Mouse (Mus musculus) lung, adult 2 months (tissue): ENCODE measurements around the gene Kifap3. TPM values are rescaled to one million over a fixed set of nuclear protein-coding genes. Genes with fewer than 3 reads are reported as not detected.
"Not testable (repeated sequence)": the region's sequence is repeated elsewhere in the genome, so short reads cannot be mapped to it uniquely, and the experiment has no call there.

Experiments
- DNase-seq: peaks from one replicate; pipeline ENCODE4 v3.0.0; 2022
- H3K4me1 ChIP-seq: fragments of 200-500 bp; 2 replicates; pipeline ENCODE4 v1.6.1; 2011; ENCODE audit warnings: low read length; ENCODE audit not compliant: control insufficient read depth, insufficient read depth
- H3K4me3 ChIP-seq: fragments of 200-500 bp; replicated peaks from 2 replicates; pipeline ENCODE3; 2011; ENCODE audit warnings: low read depth, mild to moderate bottlenecking, control low read depth, low read length; ENCODE audit errors: extremely low read depth
- CTCF ChIP-seq: fragments of 200-500 bp; IDR thresholded peaks from 2 replicates; pipeline ENCODE4 v1.5.1; 2011; ENCODE audit warnings: mild to moderate bottlenecking, low read length, control low read depth; ENCODE audit not compliant: insufficient read depth
- POLR2A ChIP-seq: fragments of 200-500 bp; IDR thresholded peaks from 2 replicates; pipeline ENCODE4 v1.6.1; 2011; ENCODE audit warnings: low read depth, mild to moderate bottlenecking, control low read depth, low read length, borderline replicate concordance; ENCODE audit errors: extremely low read depth
- WGBS: fragments of 180-500 bp; shearing (Covaris S2); methylation state at CpG from one replicate; pipeline ENCODE4 v1.1.7; 2018; 5-methylcytosine and 5-hydroxymethylcytosine counted together
- polyA plus RNA-seq: library from polyadenylated mRNA; depleted of rRNA; stranded (reverse); fragments of >200 nt; gene quantifications from 2 replicates; pipeline ENCODE4 v1.2.3, GENCODE M21; 2012; rRNA removed

Kifap3 gene
- polyA plus RNA-seq: 4.9 and 7.0 TPM in 2 replicates

GRCm38 (mm10) chr1:163779336-163780115 lies at the start of gene Kifap3:
Gene Kifap3 (plus strand): TSS chr1:163779583.
- TF ChIP-seq CTCF: peak; percentile 64
- no peak for TF ChIP-seq POLR2A
- H3K4me3 ChIP-seq: peak within 1 kb of the TSS; percentile 96
- WGBS: 1% methylated on average over 47 of the region's 48 CpGs
- peaks cover 2% of the 10 kb centered on the region; the same call in 1 of the 2 replicates for H3K4me1 ChIP-seq
- DNase-seq: peak; percentile 94

GRCm38 (mm10) chr1:163731166-163731565 lies 48.2 kb upstream of the Kifap3 start:
- WGBS: 96% methylated on average over 10 of the region's 10 CpGs
- DNase-seq, H3K4me3 ChIP-seq, H3K4me1 ChIP-seq: not testable (repeated sequence)

- Histone ChIP-seq H3K4me3 (no peak overlapping the region), H3K4me1 (no peaks in the 10 kb centered on the region)
- WGBS: 73% methylated on average over 10 of the region's 10 CpGs
- no peak for DNase-seq
- TF ChIP-seq CTCF: no peak
- no peak for TF ChIP-seq POLR2A
Measured at GRCm38 (mm10) chr1:163736441-163737238, 42.7 kb upstream of the Kifap3 start.

- no peak overlapping the region for H3K4me3 ChIP-seq
- 49% methylated on average over 1 of the region's 1 CpGs for WGBS
- no peaks in the 10 kb centered on the region for H3K4me1 ChIP-seq
- DNase-seq: no peak
- TF ChIP-seq POLR2A (no peak), CTCF (no peak)
Measured at GRCm38 (mm10) chr1:163737239-163737533, 42.2 kb upstream of the Kifap3 start.

GRCm38 (mm10) chr1:163751360-163751992 lies 27.9 kb upstream of the Kifap3 start:
- TF ChIP-seq CTCF (no peak), POLR2A (no peak)
- H3K4me1 ChIP-seq: no peaks in the 10 kb centered on the region
- no peak for DNase-seq
- H3K4me3 ChIP-seq: no peak overlapping the region
- 62% methylated on average over 4 of the region's 4 CpGs for WGBS

GRCm38 (mm10) chr1:163757462-163758207 lies 21.7 kb upstream of the Kifap3 start:
- no peak for DNase-seq
- no peaks in the 10 kb centered on the region for H3K4me1 ChIP-seq
- TF ChIP-seq POLR2A: no peak
- TF ChIP-seq CTCF: no peak
- H3K4me3 ChIP-seq: no peak overlapping the region
- 52% methylated on average over 10 of the region's 10 CpGs for WGBS

GRCm38 (mm10) chr1:163783577-163783976 lies 4.2 kb downstream of the Kifap3 start:
- WGBS: 95% methylated on average over 9 of the region's 11 CpGs

GRCm38 (mm10) chr1:163821365-163821764 lies 42.0 kb downstream of the Kifap3 start:
- Histone ChIP-seq H3K4me3 (no peak overlapping the region), H3K4me1 (no peaks in the 10 kb centered on the region)
- DNase-seq: no peak
- WGBS: 84% methylated on average over 4 of the region's 4 CpGs
- TF ChIP-seq CTCF (no peak), POLR2A (no peak)

More at GRCm38 (mm10) chr1:163783577-163783976, 4.2 kb downstream of the Kifap3 start:
- H3K4me1 ChIP-seq, DNase-seq, H3K4me3 ChIP-seq: not testable (repeated sequence)

GRCm38 (mm10) chr1:163829482-163829881 lies 50.1 kb downstream of the Kifap3 start:
- H3K4me3 ChIP-seq: no peak overlapping the region
- TF ChIP-seq CTCF: no peak
- TF ChIP-seq POLR2A: no peak
- no peaks in the 10 kb centered on the region for H3K4me1 ChIP-seq
- DNase-seq: no peak
